Mouse (Mus musculus): Measurements from ENCODE around the gene Tmem185b. TPM values are rescaled to one million over a fixed set of nuclear protein-coding genes. Genes with fewer than 3 reads are reported as not detected.

Gene Tmem185b
- polyA plus RNA-seq, 1 experiment, result 22.2 TPM

GRCm38 (mm10) chr1:119546490-119546889 is 20.5 kb downstream of the Tmem185b start:
- 81% methylated on average over 3 of the region's 3 CpGs for WGBS
- H3K4me1 ChIP-seq (ENCODE audit: control insufficient read depth, insufficient read depth, insufficient read length, low read length), result peaks cover 4% of the 10 kb centered on the region; the same call in 1 of the 2 replicates
- no peak for TF ChIP-seq CTCF (IDR thresholded peaks at IDR 0.05; ENCODE audit: extremely low read depth, insufficient read length, insufficient replicate concordance, low read depth, low read length)
- TF ChIP-seq POLR2A (IDR thresholded peaks at IDR 0.05; ENCODE audit: low read depth, low read length), result no peak
- H3K36me3 ChIP-seq (ENCODE audit: control insufficient read depth, insufficient read depth, low read length), result no peaks in the 10 kb centered on the region
- no peak overlapping the region for H3K4me3 ChIP-seq (ENCODE audit: low read depth, low read length)
- H3K27ac ChIP-seq (ENCODE audit: insufficient read depth, low read depth, low read length), result no peak overlapping the region
- no peaks in the 10 kb centered on the region for H3K27me3 ChIP-seq (ENCODE audit: control insufficient read depth, insufficient read depth, low read length)

GRCm38 (mm10) chr1:119548668-119549326 is 22.8 kb downstream of the Tmem185b start:
- TF ChIP-seq CTCF (IDR thresholded peaks at IDR 0.05; ENCODE audit: extremely low read depth, insufficient read length, insufficient replicate concordance, low read depth, low read length), result peak; percentile 51; the same call in 1 of the 2 replicates
- no peak for TF ChIP-seq POLR2A (IDR thresholded peaks at IDR 0.05; ENCODE audit: low read depth, low read length)
- 58% methylated on average over 7 of the region's 7 CpGs for WGBS
- H3K27ac ChIP-seq (ENCODE audit: insufficient read depth, low read depth, low read length), result no peak overlapping the region
- no peaks in the 10 kb centered on the region for H3K36me3 ChIP-seq (ENCODE audit: control insufficient read depth, insufficient read depth, low read length)
- H3K4me1 ChIP-seq (ENCODE audit: control insufficient read depth, insufficient read depth, insufficient read length, low read length), result no peaks in the 10 kb centered on the region; the same call in 1 of the 2 replicates
- H3K4me3 ChIP-seq (ENCODE audit: low read depth, low read length), result no peak overlapping the region
- H3K27me3 ChIP-seq (ENCODE audit: control insufficient read depth, insufficient read depth, low read length), result no peaks in the 10 kb centered on the region

GRCm38 (mm10) chr1:119549327-119549689 is 23.3 kb downstream of the Tmem185b start:
- WGBS, result 39% methylated on average over 7 of the region's 7 CpGs
- H3K4me1 ChIP-seq (ENCODE audit: control insufficient read depth, insufficient read depth, insufficient read length, low read length), result no peaks in the 10 kb centered on the region; the same call in 1 of the 2 replicates

GRCm38 (mm10) chr1:119550064-119550463 is 24.1 kb downstream of the Tmem185b start:
- Histone ChIP-seq H3K27me3 (ENCODE audit: control insufficient read depth, insufficient read depth, low read length) (no peaks in the 10 kb centered on the region), H3K36me3 (ENCODE audit: control insufficient read depth, insufficient read depth, low read length) (no peaks in the 10 kb centered on the region), H3K4me3 (ENCODE audit: low read depth, low read length) (no peak overlapping the region), H3K4me1 (ENCODE audit: control insufficient read depth, insufficient read depth, insufficient read length, low read length) (no peaks in the 10 kb centered on the region; the same call in 1 of the 2 replicates), H3K27ac (ENCODE audit: insufficient read depth, low read depth, low read length) (no peak overlapping the region)
- no peak for TF ChIP-seq POLR2A (IDR thresholded peaks at IDR 0.05; ENCODE audit: low read depth, low read length)
- TF ChIP-seq CTCF (IDR thresholded peaks at IDR 0.05; ENCODE audit: extremely low read depth, insufficient read length, insufficient replicate concordance, low read depth, low read length), result no peak
- WGBS, result 94% methylated on average over 2 of the region's 2 CpGs

More at GRCm38 (mm10) chr1:119549327-119549689, 23.3 kb downstream of the Tmem185b start:
- Histone ChIP-seq H3K27me3 (ENCODE audit: control insufficient read depth, insufficient read depth, low read length) (no peaks in the 10 kb centered on the region), H3K4me3 (ENCODE audit: low read depth, low read length) (no peak overlapping the region), H3K27ac (ENCODE audit: insufficient read depth, low read depth, low read length) (no peak overlapping the region), H3K36me3 (ENCODE audit: control insufficient read depth, insufficient read depth, low read length) (no peaks in the 10 kb centered on the region)
- TF ChIP-seq POLR2A (IDR thresholded peaks at IDR 0.05; ENCODE audit: low read depth, low read length), result no peak
- no peak for TF ChIP-seq CTCF (IDR thresholded peaks at IDR 0.05; ENCODE audit: extremely low read depth, insufficient read length, insufficient replicate concordance, low read depth, low read length)

GRCm38 (mm10) chr1:119551651-119552050 is 25.7 kb downstream of the Tmem185b start:
- H3K4me3 ChIP-seq (ENCODE audit: low read depth, low read length), result no peak overlapping the region
- 98% methylated on average over 1 of the region's 1 CpGs for WGBS
- no peak overlapping the region for H3K27ac ChIP-seq (ENCODE audit: insufficient read depth, low read depth, low read length)
- no peaks in the 10 kb centered on the region; the same call in 1 of the 2 replicates for H3K4me1 ChIP-seq (ENCODE audit: control insufficient read depth, insufficient read depth, insufficient read length, low read length)
- no peaks in the 10 kb centered on the region for H3K36me3 ChIP-seq (ENCODE audit: control insufficient read depth, insufficient read depth, low read length)
- TF ChIP-seq POLR2A (IDR thresholded peaks at IDR 0.05; ENCODE audit: low read depth, low read length), result no peak
- TF ChIP-seq CTCF (IDR thresholded peaks at IDR 0.05; ENCODE audit: extremely low read depth, insufficient read length, insufficient replicate concordance, low read depth, low read length), result no peak
- no peaks in the 10 kb centered on the region for H3K27me3 ChIP-seq (ENCODE audit: control insufficient read depth, insufficient read depth, low read length)

GRCm38 (mm10) chr1:119555651-119556050 is 29.7 kb downstream of the Tmem185b start:
- H3K36me3 ChIP-seq (ENCODE audit: control insufficient read depth, insufficient read depth, low read length), result no peaks in the 10 kb centered on the region
- no peaks in the 10 kb centered on the region for H3K4me1 ChIP-seq (ENCODE audit: control insufficient read depth, insufficient read depth, insufficient read length, low read length)
- H3K27ac ChIP-seq (ENCODE audit: insufficient read depth, low read depth, low read length), result no peak overlapping the region
- TF ChIP-seq POLR2A (IDR thresholded peaks at IDR 0.05; ENCODE audit: low read depth, low read length), result no peak
- TF ChIP-seq CTCF (IDR thresholded peaks at IDR 0.05; ENCODE audit: extremely low read depth, insufficient read length, insufficient replicate concordance, low read depth, low read length), result no peak
- no peaks in the 10 kb centered on the region for H3K27me3 ChIP-seq (ENCODE audit: control insufficient read depth, insufficient read depth, low read length)
- 60% methylated on average over 5 of the region's 5 CpGs for WGBS
- no peak overlapping the region for H3K4me3 ChIP-seq (ENCODE audit: low read depth, low read length)

- H3K4me1 ChIP-seq (ENCODE audit: control insufficient read depth, insufficient read depth, insufficient read length, low read length), result no peaks in the 10 kb centered on the region
- no peak overlapping the region for H3K4me3 ChIP-seq (ENCODE audit: low read depth, low read length)
- H3K36me3 ChIP-seq (ENCODE audit: control insufficient read depth, insufficient read depth, low read length), result no peaks in the 10 kb centered on the region
- H3K27ac ChIP-seq (ENCODE audit: insufficient read depth, low read depth, low read length), result 0 out of 2 replicates have a peak overlapping the region, but pooled peaks have one; percentile 27
- H3K27me3 ChIP-seq (ENCODE audit: control insufficient read depth, insufficient read depth, low read length), result no peaks in the 10 kb centered on the region
- 77% methylated on average over 4 of the region's 4 CpGs for WGBS
- TF ChIP-seq POLR2A (IDR thresholded peaks at IDR 0.05; ENCODE audit: low read depth, low read length), result no peak
- no peak for TF ChIP-seq CTCF (IDR thresholded peaks at IDR 0.05; ENCODE audit: extremely low read depth, insufficient read length, insufficient replicate concordance, low read depth, low read length)
Measured at GRCm38 (mm10) chr1:119557641-119558395, 31.9 kb downstream of the Tmem185b start.
